Comparison of ENCODE assay signal across 10 mouse cellular contexts in the genomic region with DNA sequence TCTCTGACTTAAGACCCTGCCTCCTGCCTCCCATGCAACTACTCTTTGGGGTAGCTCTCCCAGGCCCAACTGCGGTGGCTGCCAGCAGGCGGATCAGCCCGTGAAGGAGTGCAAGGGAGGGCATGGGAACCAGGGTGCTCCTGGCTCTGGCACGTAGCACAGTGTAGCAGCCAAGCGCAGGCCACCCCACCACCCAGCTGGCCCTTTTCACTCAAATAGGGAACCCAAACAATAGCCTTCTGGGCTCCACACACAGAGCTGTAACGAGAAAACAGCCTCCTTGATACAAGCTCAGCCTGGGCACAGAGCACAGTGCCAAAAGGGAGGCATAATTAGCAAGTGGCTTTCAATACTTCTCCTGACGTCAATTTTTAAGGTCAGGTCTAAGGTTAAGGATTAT.
DNase-seq lines count a peak whose midpoint lies in the region; ATAC-seq lines count a peak whose summit lies in the region.
"Had no signal": no experiment of that assay in that cellular context is flagged by ENCODE, and none has a peak within 500 bp of the region (broad histone marks: within the 10 kb centered on the region; RNA-seq: fewer than 3 reads in every experiment).

No protein-coding gene starts in this region.

- H3K27ac ChIP-seq in neural tube, embryonic 11.5 days (ENCODE audit: low read depth, low read length) = no peak overlapping the region
- no peak overlapping the region for H3K27ac ChIP-seq in forebrain, embryonic 16.5 days (ENCODE audit: low read length)
- H3K27ac ChIP-seq in limb, embryonic 11.5 days (replicated peaks; ENCODE audit: low read depth, low read length) = 0 out of 2 replicates have a peak overlapping the region, but pooled peaks have one; percentile 22
- peak overlapping the region; percentile 58 for H3K27ac ChIP-seq in stomach, embryonic 14.5 days (ENCODE audit: low read length)
- H3K27ac ChIP-seq: liver, embryonic 13.5 days had no signal

- H3K4me3 ChIP-seq in neural tube, embryonic 11.5 days (ENCODE audit: low read depth, low read length) = no peak overlapping the region
- H3K4me3 ChIP-seq in forebrain, embryonic 16.5 days (replicated peaks; ENCODE audit: low read length) = no peak overlapping the region
- H3K4me3 ChIP-seq in limb, embryonic 11.5 days (ENCODE audit: low read depth, low read length) = no peak overlapping the region
- H3K4me3 ChIP-seq in stomach, embryonic 14.5 days (ENCODE audit: low read depth, low read length) = no peak overlapping the region
- H3K4me3 ChIP-seq: liver, embryonic 13.5 days had no signal

- ATAC-seq in neural tube, embryonic 11.5 days (ENCODE audit: insufficient read depth, low FRiP score, low TSS enrichment) = peak; percentile 52
- ATAC-seq in forebrain, embryonic 16.5 days = peak; percentile 97
- ATAC-seq in limb, embryonic 11.5 days (ENCODE audit: insufficient number of reproducible peaks, low FRiP score, low TSS enrichment, low read depth) = no peak
- ATAC-seq in stomach, embryonic 14.5 days (ENCODE audit: insufficient number of reproducible peaks, insufficient read depth, low FRiP score, low read depth) = no peak

- 0 out of 2 replicates have a peak, but pooled peaks cover 7% of the 10 kb centered on the region for H3K4me1 ChIP-seq in neural tube, embryonic 11.5 days (ENCODE audit: control insufficient read depth, insufficient read depth, low read length)
- H3K4me1 ChIP-seq in forebrain, embryonic 16.5 days (replicated peaks; ENCODE audit: control insufficient read depth, insufficient read depth, low read length) = peaks cover 12% of the 10 kb centered on the region
- peaks cover 21% of the 10 kb centered on the region for H3K4me1 ChIP-seq in limb, embryonic 11.5 days (ENCODE audit: control insufficient read depth, insufficient read depth, low read length)
- H3K4me1 ChIP-seq in stomach, embryonic 14.5 days (ENCODE audit: control insufficient read depth, insufficient read depth, low read length) = 0 out of 2 replicates have a peak, but pooled peaks cover 3% of the 10 kb centered on the region

- no peak overlapping the region for H3K9ac ChIP-seq in neural tube, embryonic 11.5 days (ENCODE audit: low read length)
- H3K9ac ChIP-seq in forebrain, embryonic 16.5 days (replicated peaks; ENCODE audit: low read depth, low read length) = no peak overlapping the region
- H3K9ac ChIP-seq in limb, embryonic 11.5 days (ENCODE audit: low read length) = no peak overlapping the region
- no peak overlapping the region for H3K9ac ChIP-seq in stomach, embryonic 14.5 days (replicated peaks; ENCODE audit: low read depth, low read length)
- H3K9ac ChIP-seq: liver, embryonic 13.5 days had no signal

- WGBS in neural tube, embryonic 11.5 days = 50% methylated on average over 7 of the region's 7 CpGs
- WGBS in forebrain, embryonic 16.5 days = 2% methylated on average over 7 of the region's 7 CpGs
- WGBS in limb, embryonic 11.5 days = 51% methylated on average over 7 of the region's 7 CpGs
- 57% methylated on average over 7 of the region's 7 CpGs for whole genome bisulfite sequencing in stomach, embryonic 14.5 days

- H3K9me3 ChIP-seq in neural tube, embryonic 11.5 days (ENCODE audit: control insufficient read depth, low read length) = no peaks in the 10 kb centered on the region
- no peaks in the 10 kb centered on the region for H3K9me3 ChIP-seq in forebrain, embryonic 16.5 days (ENCODE audit: control insufficient read depth, low read length)
- H3K9me3 ChIP-seq in limb, embryonic 11.5 days (ENCODE audit: control insufficient read depth, low read length) = no peaks in the 10 kb centered on the region
- H3K9me3 ChIP-seq in stomach, embryonic 14.5 days (ENCODE audit: control insufficient read depth, low read depth, low read length) = no peaks in the 10 kb centered on the region
- H3K9me3 ChIP-seq: G1E; liver, embryonic 13.5 days had no signal

- DNase-seq in neural tube, embryonic 11.5 days (ENCODE audit: low spot score) = no peak
- DNase-seq in neural tube, embryonic 10.5 days (ENCODE audit: extremely low spot score, low spot score) = no peak
- DNase-seq in limb, embryonic 11.5 days (ENCODE audit: low spot score) = no peak
- DNase-seq in cerebellum, postnatal 25 days = no peak
- no peak for DNase-seq in adrenal gland, postnatal 25 days
- DNase-seq in gastrocnemius, adult 18-20 months (ENCODE audit: low spot score) = no peak
- DNase-seq: liver, embryonic 13.5 days had no signal

- no peaks in the 10 kb centered on the region for H3K27me3 ChIP-seq in neural tube, embryonic 11.5 days (ENCODE audit: control insufficient read depth, insufficient read depth, low read length)
- no peaks in the 10 kb centered on the region for H3K27me3 ChIP-seq in forebrain, embryonic 16.5 days (replicated peaks; ENCODE audit: control insufficient read depth, insufficient read depth, low read length)
- H3K27me3 ChIP-seq in limb, embryonic 11.5 days (ENCODE audit: control insufficient read depth, insufficient read depth, low read length) = no peaks in the 10 kb centered on the region
- no peaks in the 10 kb centered on the region for H3K27me3 ChIP-seq in stomach, embryonic 14.5 days (ENCODE audit: control insufficient read depth, insufficient read depth, low read length)
- H3K27me3 ChIP-seq: liver, embryonic 13.5 days had no signal

- no peak overlapping the region for H3K4me2 ChIP-seq in neural tube, embryonic 11.5 days (ENCODE audit: low read depth)
- H3K4me2 ChIP-seq in forebrain, embryonic 16.5 days (ENCODE audit: low read length) = no peak overlapping the region
- no peak overlapping the region for H3K4me2 ChIP-seq in limb, embryonic 11.5 days (ENCODE audit: low read depth, severe bottlenecking)
- H3K4me2 ChIP-seq in stomach, embryonic 14.5 days (replicated peaks; ENCODE audit: low read depth, low read length) = no peak overlapping the region
- H3K4me2 ChIP-seq: liver, embryonic 13.5 days had no signal

- no peaks in the 10 kb centered on the region for H3K36me3 ChIP-seq in neural tube, embryonic 11.5 days (ENCODE audit: control insufficient read depth, insufficient read depth, low read length)
- no peaks in the 10 kb centered on the region for H3K36me3 ChIP-seq in forebrain, embryonic 16.5 days (ENCODE audit: control insufficient read depth, insufficient read depth)
- no peaks in the 10 kb centered on the region for H3K36me3 ChIP-seq in limb, embryonic 11.5 days (ENCODE audit: control insufficient read depth, insufficient read depth, low read length)
- H3K36me3 ChIP-seq in stomach, embryonic 14.5 days (ENCODE audit: control insufficient read depth, insufficient read depth, low read length) = no peaks in the 10 kb centered on the region
- H3K36me3 ChIP-seq: liver, embryonic 13.5 days had no signal

Comparison
In these comparisons a context has a peak if more than half of its experiments do, and no peak if none do; other contexts are left out.
1. ATAC-seq: peak in neural tube, embryonic 11.5 days (single experiment) and forebrain, embryonic 16.5 days (single experiment); none in limb, embryonic 11.5 days (single experiment) and stomach, embryonic 14.5 days (single experiment).
2. H3K27ac ChIP-seq: peak in limb, embryonic 11.5 days (single experiment) and stomach, embryonic 14.5 days (single experiment); none in neural tube, embryonic 11.5 days (single experiment) and forebrain, embryonic 16.5 days (single experiment).